Mouse (Mus musculus): ENCODE data around the gene Bsn. TPM values are rescaled to one million over a fixed set of nuclear protein-coding genes. Genes with fewer than 3 reads are reported as not detected.
"Not testable (repeated sequence)": the region's sequence is repeated elsewhere in the genome, so short reads cannot be mapped to it uniquely, and the experiment has no call there.

The Bsn gene
- total RNA-seq, 2 experiments from 2014 or later, result 0.05 to 0.08 TPM

GRCm38 (mm10) chr9:108196920-108197677 is 6.9 kb upstream of the Bsn start:
- DNase-seq, result no peak

DNA sequence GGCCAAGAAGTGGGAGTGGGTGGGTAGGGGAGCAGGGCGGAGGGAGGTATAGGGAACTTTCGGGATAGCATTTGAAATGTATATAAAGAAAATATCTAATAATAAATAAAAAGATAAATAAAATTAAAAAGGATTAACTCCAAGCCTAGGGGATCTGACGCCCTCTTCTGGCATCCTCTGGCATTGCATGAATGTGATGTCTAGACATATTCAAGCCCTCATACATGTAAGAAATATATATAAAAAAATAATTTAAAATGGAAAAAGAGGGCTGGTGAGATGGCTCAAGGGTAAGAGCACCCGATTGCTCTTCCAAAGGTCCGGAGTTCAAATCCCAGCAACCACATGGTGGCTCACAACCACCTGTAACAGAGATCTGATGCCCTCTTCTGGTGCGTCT is 6.0 kb upstream of the Bsn start:
- not testable (repeated sequence) for DNase-seq

GRCm38 (mm10) chr9:108189488-108189786 is 747 bp downstream of the Bsn start:
- no peak for DNase-seq

DNA sequence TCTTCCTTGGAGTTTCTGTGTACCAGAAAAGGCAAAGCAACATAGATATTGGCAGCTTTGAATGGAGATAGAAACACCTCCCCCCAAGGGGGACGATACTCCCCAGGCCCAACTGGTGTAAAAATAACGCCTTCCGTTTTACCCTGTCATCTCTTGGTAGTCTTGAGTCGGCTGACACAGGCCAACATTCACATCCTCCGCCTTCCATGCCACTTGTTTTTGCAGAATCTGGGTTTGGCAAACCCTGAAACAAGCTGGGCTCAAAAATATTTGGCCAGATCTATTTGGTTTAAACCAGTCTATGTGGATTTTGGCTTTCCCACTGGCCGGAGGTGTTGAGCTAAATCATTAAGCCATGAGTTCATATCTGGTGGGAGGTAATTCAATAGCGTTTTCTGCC is 1.2 kb downstream of the Bsn start:
- no peak for DNase-seq

GRCm38 (mm10) chr9:108188511-108188910 is 1.7 kb downstream of the Bsn start:
- DNase-seq, result no peak

- DNase-seq, result no peak
These were observed 2.6 kb downstream of the Bsn start for GRCm38 (mm10) chr9:108187616-108188015.

DNA sequence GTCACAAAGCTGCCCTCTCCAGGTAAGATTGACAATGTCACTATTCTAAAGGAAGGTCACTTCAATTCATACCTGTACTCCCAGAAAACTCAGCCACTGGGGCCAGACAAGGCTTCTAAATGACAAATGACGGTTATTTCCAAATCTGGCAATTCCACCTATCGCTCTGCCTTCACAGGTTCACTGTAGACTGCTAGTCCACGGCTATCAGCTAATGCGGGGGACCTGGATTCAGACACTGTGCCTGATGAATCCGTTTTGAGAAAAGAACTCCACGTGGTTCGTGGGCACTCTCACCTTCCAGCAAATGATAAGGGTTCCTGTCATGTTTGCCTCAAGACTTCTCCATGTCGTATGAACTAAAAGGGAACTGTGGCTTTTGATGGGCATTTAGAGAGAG is 4.4 kb downstream of the Bsn start:
- no peak for DNase-seq

- no peak for DNase-seq
These were observed 6.6 kb downstream of the Bsn start for GRCm38 (mm10) chr9:108183531-108183994.

- no peak for DNase-seq
These were observed 7.2 kb downstream of the Bsn start for GRCm38 (mm10) chr9:108182806-108183506.

DNA sequence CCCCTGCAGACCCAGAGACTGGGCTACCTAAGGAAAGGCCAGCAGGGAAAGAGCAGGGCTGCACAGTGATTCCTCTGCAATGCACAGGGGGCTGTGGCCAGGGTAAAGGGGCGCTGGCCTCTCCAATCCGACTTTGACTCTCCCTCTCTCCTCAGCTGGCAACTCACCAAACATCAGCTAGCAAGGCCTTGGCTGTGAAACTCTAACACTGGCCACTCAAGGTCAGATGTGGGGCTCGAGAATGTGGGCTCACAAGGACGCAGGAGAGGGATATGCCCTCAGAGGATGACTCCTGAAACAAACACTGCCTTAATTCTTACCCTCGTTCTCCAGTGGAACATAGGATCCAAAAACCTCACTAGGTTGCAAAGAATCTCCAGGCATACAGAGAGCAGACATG is 11.8 kb downstream of the Bsn start:
- DNase-seq, result no peak

DNA sequence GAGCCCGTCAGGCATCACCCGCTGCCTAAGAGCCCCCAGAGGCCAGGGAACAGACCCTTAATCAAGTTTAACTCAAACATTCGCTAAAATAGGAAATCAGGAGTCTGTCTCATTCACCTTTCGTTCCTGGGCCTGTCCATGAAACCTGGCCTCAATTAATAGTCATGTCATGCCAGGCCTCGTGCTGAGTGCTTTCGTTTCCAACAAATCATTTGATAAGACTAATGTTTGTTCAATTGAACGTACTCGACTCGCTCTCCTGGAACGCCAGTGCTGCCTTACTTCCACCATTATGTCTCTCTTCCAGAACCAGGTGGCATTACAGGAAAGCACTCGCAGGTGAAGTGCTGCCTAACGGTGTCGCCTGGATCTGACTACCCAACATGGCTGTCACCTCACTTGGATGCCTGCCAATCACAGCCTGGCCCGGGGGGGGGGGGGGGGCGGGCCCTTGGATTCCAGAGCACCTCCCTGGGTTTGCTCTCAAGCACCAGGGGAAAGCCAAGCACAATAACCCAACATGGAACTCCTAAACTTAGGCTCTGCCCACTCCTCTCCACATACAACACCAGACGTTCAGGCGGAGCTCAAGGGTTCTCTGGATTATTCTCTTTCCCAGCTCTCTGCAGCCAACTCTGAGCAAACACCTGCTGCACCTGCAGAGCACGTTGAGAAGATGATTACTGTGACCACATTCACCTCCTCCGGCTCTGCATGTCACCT is 14.9 kb downstream of the Bsn start:
- DNase-seq, result no peak

DNA sequence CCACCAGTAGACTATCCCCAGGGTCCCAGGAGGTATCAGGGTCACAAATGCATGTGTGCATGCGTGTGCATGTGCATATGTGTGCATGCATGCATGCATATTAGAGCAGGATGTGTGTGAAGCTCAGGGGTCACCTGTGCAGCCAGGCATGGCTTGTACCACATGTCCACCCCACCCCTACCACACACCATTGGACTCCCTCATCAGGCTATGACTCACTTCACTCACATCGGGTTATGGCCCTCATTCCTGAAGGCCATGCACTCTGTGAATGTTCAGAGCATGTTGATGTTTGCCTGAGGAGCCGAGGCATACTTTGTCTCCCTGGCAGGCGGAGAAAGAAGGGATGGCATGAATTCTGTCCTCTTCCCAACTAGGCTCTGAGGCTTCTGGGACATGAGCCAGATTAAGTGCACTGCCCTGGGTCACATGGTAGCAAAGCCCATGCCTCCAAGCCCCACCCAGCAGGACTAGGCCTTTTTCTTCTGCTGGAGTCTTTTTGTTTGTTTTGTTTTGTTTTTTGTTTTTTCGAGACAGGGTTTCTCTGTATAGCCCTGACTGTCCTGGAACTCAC is 17.3 kb downstream of the Bsn start:
- no peak for DNase-seq

DNA sequence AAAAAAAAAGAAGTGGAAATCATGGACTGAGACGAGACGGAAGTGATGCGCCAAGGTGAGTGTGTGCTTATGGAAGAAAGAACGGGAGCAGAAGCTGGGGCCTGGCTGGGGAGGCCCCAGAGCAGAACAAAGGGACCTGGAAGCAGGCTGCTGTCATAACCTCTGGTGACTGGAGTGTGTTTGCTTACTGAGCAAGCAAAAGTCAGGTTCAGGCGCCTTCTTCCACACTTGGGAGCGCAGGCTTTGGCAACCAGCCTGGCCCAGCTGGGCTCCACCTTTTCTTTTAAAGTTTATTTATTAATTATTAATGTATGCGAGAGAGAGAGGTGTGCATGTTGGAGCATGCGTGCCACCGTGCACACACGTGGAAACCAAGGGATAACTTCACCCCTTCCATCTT is 20.4 kb downstream of the Bsn start:
- DNase-seq, result no peak

- no peak for DNase-seq
These were observed 25.0 kb downstream of the Bsn start for GRCm38 (mm10) chr9:108165143-108165542.

DNA sequence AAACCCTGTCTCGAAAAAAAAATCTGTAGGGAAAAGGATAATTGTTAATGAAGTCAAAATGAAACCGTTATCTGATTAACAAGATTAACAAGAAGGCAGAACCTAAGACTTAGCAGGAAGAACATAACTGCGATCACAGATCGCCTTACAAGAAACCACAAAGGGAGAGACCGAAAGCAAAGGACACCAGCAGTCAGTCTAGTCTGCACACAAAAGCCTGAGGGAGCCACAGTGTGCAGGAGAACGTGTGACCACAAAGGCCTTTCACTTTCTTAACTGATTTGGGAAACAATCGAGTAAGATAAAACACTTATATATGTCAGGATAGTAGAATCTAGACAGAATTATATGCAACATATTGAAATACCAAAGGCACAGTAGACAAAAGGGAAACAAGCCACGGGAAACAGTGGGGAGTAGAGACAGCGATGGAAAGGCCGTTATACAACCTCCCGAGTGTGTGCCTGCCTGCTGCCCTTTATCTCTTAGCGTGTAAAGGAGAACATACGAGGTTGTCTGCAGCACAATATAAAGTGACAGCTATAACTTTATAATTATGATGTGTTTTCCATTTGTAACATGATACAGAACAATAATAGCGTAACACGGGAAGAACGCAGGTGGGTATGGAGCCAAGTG is 26.4 kb downstream of the Bsn start:
- no peak for DNase-seq

GRCm38 (mm10) chr9:108157891-108158290 is 32.3 kb downstream of the Bsn start:
- no peak for DNase-seq

GRCm38 (mm10) chr9:108157451-108157850 is 32.7 kb downstream of the Bsn start:
- no peak for DNase-seq

DNA sequence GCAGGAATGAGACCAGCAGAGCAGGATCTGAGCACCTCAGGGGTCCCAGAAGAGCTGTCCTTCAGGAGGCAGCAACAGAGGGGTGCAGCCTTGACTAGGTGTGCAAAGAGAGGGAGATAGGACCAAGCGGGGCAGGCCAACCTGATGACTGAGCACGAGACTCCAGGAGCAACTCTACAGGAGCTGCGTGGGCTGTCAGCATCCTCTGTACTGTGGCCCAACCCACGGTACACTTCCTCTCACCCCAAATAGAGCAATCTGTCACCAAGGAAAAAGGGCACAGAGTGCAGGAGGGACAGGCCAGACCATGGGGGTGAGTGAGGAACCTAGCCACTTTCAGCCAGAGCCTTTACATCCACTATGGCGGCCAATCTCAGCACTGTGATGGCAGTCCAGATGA is 33.4 kb downstream of the Bsn start:
- no peak for DNase-seq

DNA sequence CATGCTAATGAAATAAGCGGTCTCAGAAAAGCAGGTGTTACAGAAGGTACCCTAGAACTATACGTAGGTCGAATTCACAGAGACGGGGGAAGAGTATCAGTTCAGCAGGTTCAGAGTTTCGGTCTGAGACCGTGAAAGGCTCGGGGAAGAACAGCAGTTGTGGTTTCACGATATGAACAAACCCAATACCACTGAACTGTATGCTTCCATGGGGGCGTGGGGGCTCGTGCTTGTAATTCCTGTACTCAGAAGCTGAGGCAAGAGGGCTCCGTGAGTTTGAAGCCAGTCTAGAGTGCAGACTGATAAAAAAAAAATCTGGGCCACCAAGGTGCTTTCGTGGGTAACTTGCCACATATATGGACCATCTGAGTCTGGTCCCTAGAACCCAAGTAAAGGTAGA is 35.4 kb downstream of the Bsn start:
- DNase-seq, result no peak

DNA sequence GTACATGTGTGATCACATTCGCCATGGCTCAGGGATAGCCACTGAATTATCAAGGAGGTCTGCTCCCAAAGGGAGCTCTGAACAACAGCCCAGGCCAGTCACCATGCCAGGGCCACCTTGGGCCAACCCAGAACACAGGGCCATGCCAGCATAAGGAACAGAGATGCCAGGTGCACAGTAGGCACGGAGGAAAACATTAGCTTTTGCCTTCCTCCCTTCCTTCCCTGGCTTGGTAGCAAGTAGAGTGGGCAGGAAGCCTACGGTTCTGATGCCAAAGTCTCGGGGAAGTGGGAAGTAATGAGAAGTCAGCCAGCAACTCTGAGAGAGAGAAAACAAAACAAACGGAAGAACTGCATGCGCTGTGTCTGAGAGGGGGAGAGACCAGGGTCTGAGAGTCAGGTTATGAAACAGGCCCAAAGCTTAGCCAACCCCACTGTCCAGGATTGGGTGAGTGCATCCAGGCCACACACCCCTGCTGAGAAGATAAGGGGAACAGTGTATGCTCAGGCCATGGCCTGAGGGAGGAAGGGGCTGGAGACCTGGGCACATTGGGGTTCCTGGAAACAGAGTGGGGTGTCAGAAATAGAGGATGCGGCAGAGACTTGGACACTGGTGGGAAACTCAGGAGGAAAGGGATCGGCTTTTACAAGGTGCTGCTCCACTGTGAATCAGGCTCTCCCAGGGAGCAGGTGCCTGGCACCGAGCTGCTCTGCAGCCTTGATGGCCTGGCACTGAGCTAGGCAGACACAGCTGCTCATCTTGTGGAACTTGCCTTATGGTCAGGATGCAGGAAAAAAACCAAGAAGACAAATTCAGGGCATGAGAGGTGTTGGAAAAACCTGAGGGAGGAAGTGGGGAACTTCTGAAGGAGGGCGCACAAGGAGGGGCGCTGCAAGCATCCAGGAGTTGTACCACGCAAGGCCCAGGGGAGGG is 36.4 kb downstream of the Bsn start:
- DNase-seq, result no peak

GRCm38 (mm10) chr9:108150486-108150885 is 39.7 kb downstream of the Bsn start:
- no peak for DNase-seq

Data from gastrocnemius, postnatal 25 days (tissue).